Mouse (Mus musculus) layer of hippocampus, postnatal 36 days (tissue): Measurements from ENCODE around the gene Ccdc187. TPM values are rescaled to one million over a fixed set of nuclear protein-coding genes. Genes with fewer than 3 reads are reported as not detected.

Experiments
- DNase-seq, 2 experiments: peaks; one replicate each; pipeline ENCODE4 v3.0.0; 2022
- total RNA-seq, 2 experiments: library from RNA; stranded (reverse); gene quantifications; 2 replicates each; pipeline ENCODE4 v1.2.3; 2021

Ccdc187 gene
- total RNA-seq, 2 experiments from 2014 or later: 0.65 to 0.71 TPM

DNA sequence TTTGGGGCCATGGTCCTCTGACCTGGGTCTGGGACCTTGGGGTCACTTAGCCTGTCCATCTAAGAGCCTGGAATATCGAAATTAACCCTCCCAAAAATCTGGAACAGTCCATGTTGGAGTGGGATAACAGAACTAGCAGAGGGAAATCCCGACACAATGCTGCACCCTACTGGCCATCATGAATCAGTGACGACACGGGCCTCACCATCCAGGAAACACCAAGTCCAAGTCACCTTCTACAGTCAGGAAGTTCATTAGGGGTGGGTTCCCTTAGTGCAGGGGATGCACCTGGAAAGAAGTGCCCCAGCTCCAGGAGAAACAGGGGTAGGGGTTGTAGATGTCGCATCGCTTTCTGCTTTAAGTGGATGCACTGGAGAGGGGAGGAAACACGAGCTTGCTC, 20.7 kb downstream of the Ccdc187 start:
- peak; percentile 17 to 54 for DNase-seq

DNA sequence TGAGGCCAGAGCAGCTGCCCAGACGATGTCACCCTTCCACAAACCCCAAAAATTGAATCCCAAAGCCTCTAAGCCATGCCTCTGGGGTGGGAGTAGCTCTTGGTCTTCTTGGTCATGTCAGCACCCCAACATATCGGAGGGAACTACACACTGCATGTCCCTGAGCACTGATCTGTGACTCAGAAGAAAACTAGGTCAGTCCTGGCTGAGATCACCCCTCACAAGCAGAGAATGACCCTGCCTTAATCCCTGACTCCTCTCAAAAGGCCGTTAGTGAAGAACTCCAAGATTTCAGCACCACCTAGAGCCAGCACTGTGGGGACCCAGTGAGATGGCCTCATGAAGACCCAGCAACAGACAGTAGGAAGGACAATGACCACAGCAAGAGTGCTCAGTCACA, 26.1 kb downstream of the Ccdc187 start:
- DNase-seq: no peak

DNA sequence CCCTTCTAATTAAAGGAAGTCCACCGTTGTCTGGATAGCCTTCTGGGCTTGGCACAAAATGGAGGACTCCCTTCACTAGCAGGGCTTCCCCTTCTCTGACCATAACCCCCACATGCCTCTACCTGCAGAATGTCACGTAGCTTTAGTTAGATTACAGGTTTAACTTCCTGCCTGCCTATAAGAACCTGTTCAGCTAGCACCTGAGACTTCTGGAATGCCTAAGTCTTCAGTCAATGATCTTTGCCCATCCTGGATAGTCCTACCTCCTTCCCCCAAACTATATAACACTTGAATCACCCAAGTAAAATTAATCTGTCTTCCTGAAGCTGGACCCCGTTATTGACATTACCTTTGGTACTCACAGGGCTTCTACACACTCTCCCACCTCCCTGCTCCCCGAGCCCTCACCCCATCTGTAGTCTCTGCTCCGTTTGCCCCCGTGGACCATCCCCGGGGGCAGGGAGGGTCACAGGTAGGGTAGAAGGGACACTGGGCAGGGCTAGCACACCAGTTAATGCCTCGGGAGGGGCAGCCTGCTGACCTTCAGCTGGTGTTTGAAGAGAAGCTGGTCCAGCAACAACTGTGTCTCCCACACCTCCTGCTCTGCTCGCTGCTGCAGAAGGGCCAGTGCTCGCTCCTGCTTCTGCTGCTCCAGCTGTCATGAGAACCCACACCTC, 28.2 kb downstream of the Ccdc187 start:
- DNase-seq: no peak

DNA sequence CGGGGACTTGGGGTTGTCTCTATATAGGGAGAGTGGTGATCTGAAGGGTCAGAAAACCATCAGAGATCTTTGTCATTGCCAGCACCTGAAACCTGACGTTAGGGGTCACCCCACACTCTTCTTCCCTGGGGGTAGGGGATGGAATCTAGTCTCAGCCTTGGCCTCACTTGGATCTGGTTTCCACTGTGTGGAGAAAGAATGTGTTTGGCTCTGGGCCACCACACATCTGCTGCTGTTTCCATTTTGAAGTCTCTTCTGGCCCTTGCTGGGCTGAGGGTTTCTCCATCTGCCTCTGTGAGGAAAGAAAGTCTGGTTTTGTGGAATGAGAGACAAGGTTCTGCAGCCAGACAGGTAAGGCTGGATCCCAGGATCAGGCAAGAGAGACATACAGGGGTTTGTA, 29.3 kb downstream of the Ccdc187 start:
- DNase-seq: no peak

DNA sequence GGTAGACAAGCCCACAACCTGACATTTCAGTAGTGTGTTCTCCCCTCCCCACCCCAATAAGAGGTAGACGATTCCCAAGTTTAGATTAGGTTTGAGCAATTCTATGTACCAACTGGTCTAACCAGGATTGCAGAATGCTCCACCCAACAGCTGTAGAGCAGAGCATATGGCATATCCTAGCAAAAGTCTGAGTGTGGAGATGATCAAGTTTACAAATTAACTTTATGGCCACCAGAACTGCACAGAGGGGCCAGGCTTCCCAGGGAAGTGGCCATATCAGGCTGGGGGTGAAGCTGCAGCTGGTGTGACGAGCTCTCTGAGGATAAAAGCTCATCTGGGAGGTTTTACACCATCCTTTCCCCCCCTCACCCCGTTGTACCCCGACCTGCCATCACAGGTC, 29.7 kb downstream of the Ccdc187 start:
- no peak for DNase-seq

DNA sequence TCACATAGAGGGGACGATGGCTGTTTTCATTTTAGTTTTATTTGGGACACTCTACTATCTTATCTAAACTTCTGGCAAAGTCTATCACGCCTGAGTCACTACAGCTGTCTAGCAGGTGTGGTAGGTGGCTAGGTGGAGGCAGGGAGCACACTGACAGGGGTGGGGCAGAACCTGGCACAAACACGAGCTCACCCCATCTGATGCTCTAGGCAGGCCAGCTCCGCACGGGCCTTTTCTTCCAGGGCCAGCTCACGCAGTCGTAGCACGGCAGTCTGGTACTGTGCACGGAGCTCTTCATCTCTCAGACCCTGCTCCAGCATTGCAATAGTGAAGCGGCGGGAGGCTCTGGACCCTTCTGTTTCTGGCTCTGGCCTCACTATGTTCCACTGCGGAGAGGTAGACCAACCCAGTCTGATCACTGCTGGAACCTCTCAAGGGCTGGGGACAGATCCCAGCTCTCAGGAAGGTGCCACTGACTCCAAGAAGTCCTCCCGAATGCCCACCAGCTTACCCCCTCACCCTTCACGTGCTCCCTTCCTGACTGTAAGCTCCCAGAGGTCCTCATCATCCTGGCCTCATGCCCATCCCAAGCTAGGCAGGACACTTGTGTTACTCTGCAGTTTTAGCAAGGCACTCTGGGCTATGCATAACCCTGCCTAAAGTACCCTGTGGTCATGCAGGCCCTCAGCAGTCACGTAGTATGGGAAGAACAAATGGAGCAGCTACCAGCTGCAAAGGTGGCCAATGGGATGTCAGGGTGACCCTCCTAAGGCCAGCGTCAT, 36.9 kb downstream of the Ccdc187 start:
- DNase-seq: no peak

DNA sequence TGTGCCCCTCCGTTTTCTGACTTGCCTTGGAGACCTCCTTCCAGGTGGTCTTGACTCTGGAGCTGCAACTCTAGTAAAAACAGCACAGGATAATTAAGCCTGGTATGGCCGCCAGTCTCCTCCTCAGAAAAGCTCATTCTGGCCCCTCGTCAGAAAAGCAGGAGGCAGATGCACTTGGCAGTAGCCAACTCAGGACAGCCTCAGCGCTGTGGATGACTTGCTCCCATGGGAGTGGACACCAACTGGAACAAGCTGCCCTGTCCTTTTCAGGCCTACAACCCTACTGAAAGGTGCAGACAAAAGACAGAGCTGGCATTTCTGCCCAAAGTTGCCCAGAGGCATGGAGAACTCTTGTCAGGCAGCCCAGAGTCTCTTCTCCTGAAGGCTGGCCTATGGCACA, 39.5 kb downstream of the Ccdc187 start:
- no peak for DNase-seq

DNA sequence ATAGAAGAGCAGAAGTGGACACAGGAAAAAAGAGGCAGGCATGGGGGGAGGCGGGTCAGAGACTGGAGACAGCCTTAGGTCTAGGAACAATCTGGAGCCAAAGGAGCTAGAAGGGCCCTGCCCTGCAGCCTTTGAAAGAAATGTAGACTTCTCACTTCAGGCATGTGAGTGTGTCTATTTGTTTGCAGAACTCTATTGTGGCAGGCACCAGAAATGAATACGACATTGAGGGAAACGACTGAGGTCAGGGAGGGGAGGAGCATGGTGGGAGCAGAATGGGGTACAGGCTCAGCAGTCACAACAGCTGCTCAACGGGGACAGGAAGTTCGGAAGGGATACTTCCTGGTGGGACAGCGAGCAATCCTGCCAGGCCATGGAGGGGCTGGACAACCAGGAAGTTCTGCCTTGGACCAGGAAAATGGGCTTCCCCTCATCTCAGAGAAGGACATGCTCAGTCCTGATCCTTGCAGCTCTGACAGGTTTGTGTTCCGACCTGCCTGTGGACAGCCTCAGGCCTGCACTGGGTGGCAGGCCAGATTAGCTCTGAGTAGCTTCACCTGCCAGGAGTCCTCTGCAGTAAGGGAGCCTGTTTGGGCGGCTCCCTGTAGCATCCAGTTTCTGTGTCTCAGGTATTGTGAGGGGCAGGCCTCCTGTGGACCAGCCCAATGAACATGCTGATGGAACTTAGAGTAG, 41.7 kb downstream of the Ccdc187 start:
- no peak for DNase-seq

DNA sequence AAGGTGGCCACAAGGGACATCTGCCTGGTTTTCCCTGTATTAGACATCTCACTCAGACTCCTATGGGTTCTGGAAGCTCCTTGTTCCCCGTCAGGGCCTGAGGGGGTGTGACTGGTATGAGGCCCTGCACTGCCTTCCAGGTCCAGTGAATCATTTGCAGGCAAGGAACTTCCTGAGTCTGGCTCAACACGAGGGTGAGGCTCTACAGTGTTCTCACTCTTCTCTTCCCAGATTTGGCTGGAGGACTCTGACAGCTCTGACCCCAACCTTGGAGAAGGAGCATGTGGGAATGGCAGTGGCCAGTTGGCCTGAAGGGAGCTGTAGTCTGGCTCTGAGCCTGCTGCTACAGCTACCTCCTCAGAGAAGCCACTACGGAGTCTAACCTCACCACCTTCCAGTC, 46.8 kb downstream of the Ccdc187 start:
- DNase-seq: no peak

DNA sequence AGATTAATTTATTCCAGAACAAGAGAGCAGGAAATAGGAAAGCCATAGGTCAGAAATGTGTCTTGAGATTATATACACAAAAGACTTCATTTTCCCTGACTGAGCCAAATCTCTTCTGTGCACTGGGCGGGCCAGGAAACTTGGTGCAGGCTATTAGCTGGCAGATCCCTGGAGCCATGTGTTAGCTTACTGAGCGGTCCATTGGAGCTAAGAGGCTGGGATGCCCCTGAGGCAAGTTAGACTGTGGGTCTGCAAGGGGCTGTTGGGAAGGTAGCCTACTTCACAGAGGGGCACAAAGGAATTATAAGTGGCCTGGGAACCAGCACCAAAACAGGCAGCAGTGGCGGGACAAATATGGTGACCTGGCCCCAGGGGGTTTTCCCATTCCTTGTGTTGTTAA, 53.5 kb downstream of the Ccdc187 start:
- DNase-seq: no peak

DNA sequence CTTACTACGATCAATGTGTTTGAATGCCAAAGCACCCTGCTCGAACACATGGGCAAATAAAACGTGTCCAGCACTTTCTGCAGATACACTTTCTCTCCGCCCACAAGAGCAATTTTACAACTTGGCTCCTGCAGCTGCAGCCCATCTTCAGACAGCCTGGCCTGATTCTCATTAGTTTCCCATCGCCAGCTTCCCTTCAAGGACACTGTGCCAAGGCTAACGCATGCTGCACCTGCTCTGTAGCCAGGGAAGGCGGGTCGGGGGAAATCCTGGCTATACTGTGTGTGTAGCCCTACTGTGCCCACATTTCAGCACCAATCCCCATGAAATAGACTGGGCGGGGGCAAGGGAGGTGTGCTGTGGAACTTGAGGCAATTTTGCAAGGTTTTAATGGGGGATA, 54.0 kb downstream of the Ccdc187 start:
- no peak for DNase-seq

DNA sequence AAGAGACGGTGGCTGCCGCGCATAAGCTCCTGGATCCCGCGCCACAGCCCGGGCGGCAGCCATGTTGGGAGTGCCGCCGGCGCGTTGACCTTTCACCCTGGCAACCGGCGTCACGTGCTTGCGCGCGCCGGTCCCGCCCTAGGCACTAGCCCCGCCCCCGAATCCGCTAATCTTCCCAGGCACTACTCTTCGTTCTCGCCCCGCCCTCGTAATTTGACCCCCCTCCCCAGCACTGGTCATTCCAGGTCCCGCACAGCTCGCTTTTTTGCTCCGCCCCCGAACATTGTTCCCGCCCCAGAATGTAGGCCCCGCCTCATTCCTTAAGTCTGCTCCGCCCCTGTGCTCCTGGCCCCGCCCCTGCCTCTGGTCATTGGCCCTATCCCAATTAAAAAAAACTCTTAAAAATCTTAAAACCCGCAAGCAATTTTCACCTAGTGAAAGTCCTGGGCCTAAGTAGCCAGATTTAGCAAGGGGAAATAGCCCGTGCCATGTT, 57.0 kb downstream of the Ccdc187 start, which contains the start of gene Qsox2:
Gene Qsox2 (minus strand): TSS at position 236 of the 493 bp plus-strand sequence.
- peak; percentile 80 to 82 for DNase-seq

DNA sequence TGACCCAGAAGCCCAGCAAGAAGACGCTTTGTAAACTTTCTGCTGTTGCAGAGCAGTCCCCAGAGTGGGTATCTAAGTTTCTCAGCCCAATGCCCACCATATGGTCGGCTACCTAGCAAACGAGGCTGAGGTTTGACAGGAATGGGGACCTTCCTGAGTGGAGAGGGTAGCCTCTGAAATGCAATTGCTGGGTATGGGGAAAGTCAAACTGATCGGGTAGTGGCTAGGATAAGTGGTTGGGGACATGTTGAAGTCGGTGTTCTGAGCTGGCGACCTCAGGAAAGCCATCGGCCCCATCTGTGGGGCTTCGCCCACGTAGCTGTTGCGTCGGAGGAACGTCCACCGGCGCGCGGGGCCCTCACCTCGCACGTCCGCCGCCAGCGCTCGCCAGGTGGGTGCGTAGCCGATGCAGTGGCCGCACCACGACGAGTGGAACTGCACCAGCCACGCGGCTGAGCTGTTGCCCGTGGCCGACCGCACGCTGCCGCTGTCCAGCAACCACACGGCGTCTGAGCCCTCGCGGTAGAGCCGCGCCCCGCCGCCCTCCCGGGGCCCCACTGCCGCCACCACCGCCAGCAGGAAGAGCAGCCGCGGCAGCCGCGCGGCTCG, 57.6 kb downstream of the Ccdc187 start:
- no peak for DNase-seq

DNA sequence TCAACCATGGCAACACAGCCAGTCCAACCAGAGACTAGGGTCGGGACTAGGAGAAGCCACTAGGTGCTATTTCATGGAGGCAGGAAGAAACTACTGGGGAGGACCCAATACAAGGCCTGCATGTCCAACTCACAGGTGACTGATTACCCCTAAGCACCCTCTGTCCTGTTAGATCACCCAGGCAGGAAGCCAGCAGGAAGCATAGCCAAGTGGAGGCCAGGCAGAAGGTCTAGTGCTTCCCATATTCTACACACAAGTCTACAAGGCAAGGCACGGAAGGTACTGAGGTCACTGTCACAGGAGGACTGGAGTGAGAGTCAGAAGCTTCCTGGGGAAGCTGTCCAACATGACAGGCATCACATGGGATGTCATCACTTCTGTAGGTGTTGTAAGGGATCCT, 59.6 kb downstream of the Ccdc187 start:
- DNase-seq: no peak

DNA sequence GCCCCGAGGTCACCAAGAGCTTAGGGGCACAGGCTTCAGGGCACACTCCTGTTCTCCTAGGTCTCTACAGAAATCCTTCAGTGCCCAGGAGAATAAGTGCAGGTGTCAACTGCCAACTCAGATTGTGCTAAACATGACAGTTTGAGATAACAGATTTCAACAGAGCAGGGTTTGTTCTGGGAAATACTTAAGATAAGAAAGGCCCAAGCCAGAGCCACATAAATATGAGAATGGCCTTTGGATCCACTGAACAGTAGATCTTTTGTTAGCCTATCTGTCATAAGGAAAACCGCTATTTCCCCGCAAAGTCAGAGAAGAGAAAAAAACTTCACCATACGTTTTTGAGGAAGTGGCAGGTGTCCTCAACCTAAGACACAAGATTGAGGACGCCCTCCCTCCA, 60.1 kb downstream of the Ccdc187 start:
- no peak for DNase-seq

DNA sequence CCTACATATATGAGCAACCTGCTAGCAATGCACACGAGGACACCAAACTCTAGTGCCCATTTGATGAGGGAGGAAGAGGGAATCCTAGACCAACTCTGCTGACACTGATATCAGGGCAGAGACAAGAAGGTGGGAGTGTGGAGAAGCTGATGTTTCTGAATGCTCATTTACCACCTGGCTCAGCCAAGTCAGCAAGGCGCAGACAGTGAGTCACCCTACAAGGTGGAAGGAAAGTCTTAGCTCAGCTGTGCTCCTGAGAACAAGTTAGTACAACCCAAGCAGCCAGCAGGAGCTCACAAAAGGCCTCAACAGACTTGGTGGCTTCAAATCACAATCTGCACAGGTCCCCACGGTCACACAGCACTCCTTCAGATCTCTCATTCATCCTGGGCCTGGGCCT, 63.0 kb downstream of the Ccdc187 start:
- no peak for DNase-seq

DNA sequence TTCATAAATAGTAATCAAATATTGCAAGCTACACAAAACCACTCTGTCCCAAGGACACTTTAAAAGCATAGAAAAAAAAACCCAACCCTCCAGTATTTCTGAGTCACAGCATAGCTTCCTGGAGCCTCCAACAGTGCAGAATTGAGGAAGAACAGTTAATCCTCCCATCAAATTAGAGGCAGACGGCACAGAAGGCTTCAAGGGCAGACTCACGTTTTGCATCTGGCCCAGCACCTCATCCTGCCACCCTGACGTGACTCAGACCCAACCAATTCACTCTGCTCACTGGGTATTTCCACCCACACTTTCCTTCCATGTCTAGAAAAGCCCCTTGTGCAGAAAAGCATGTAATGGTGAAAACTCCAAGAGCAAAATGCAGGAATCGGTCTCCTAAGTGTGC, 64.1 kb downstream of the Ccdc187 start:
- DNase-seq: no peak

DNA sequence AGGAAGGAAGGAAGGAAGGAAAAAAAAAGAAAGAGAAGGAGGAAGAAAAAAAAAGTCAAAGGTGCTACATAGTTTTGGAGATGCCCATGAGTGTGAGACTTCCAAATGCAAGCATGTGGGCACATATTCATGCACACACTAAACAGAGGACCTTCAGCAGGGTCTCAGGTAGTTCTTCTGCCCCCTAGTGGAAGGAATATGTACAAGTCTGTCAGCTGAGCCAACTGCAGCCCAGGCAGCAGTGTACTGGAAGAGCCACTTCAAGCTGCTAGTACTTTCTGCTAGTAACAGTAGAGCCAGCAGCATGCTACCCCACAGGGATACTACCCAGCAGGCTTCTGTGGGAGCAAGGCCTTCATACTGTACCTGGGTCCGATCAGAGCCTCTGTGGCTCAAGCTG, 66.6 kb downstream of the Ccdc187 start:
- peak in 1 of 2 experiments; percentile 38 for DNase-seq

DNA sequence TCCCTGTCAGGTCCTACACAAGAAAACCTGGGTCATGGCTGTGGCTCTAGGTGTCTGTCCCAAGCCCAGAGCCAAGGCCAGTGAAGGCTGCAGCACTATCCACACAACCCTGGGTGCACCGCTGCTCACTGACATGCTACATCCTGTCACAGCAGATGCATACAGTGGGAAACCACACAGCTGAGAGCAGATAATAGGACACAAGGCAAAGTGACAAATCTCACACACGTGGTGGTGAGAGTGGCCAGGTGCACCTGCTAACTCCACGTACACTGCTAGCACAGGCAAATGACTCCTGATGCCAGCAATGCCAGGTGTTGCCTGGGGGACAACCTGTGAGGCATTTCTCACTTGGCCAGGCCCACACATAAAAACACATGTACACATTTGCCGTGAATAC, 69.1 kb downstream of the Ccdc187 start:
- no peak for DNase-seq

DNA sequence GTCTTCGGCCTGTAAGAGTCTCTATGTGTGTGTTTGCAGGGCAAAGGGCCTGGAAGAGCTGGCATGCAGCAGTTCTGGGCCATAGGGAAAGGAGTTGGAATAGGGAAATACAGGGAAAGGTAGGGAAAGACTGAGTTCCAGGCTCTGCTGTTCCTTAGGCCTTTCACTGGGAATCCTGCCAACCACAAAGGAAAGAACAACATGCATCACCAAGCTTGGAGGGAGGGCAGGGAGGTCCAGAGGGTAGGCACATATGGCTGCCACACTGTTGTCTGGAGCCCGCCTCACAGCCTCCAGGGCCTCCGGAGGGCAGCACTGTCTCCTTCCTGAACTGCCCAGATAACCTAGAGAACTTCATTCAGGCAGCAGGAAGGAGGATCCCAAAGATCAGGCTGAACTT, 70.4 kb downstream of the Ccdc187 start:
- DNase-seq: no peak

DNA sequence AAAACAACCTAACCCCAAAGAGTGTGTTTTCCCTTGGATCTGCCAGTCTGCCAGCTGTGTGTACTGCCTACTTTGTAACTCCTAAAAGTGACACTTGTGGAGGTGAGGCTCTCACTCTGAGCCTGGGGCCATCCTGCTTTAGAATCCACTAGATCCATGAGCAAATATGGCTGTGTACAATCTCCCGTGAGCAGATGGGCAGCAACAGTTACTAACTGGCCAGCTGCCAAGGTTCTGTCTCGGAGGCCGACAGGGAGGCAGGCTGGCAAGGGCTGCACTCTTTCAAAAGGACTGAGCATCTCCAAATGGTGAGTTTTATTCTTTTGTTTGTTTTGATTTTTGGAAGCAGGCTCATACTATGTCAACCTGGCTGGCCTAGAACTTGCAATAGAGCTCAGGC, 79.8 kb downstream of the Ccdc187 start:
- peak in 1 of 2 experiments; percentile 32 for DNase-seq

DNA sequence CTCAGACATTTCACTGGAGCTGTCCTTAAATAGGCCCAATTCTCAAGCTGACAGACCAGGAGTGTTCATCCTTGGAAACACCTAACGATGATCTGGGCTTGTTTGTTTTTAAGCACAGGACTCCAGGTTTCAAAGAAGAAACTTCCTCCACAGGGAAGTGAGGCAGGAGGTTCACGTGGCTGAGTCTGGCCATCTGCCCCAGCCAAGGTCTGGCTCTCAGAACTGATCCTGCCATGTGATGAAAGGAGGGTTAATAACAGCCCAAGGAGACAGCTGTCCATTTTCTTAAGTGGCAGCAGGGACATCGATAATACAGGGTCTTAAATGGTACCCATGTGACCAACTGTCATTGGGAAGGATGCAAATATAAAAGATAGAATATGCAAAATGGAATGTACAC, 84.8 kb downstream of the Ccdc187 start:
- DNase-seq: no peak
